Mouse (Mus musculus) brown adipose tissue, adult 24 weeks (tissue): ENCODE results near the gene Rarres2. TPM values are rescaled to one million over a fixed set of nuclear protein-coding genes. Genes with fewer than 3 reads are reported as not detected.
A peak's percentile ranks its signal among the peaks of the same experiment; 100 is the strongest.

Experiments
- H3K27ac ChIP-seq: fragments of 200-500 bp; replicated peaks from 2 replicates; pipeline ENCODE4 v1.5.1; 2012; ENCODE audit warnings: low read depth, mild to moderate bottlenecking, low read length
- H3K4me1 ChIP-seq: fragments of 200-500 bp; 2 replicates; pipeline ENCODE4 v1.6.1; 2012; ENCODE audit warnings: low read length, mixed read lengths; ENCODE audit not compliant: control insufficient read depth, insufficient read depth, insufficient read length
- H3K4me3 ChIP-seq: fragments of 200-500 bp; 2 replicates; pipeline ENCODE4 v1.5.1; 2012; ENCODE audit warnings: low read depth, mild to moderate bottlenecking, low read length, moderate library complexity; ENCODE audit not compliant: insufficient read depth
- polyA plus RNA-seq: library from polyadenylated mRNA; stranded (reverse); fragments of >200 nt; gene quantifications from 2 replicates; pipeline ENCODE4 v1.2.4, GENCODE M21; 2012; ENCODE audit not compliant: missing spikeins, insufficient read depth, insufficient read length

Rarres2 gene
- polyA plus RNA-seq, 1 experiment, result 260 TPM

- Histone ChIP-seq H3K4me1 (peaks cover 22% of the 10 kb centered on the region), H3K4me3 (no peak overlapping the region), H3K27ac (peak overlapping the region; percentile 25; the same call in 1 of the 2 replicates)
Observed at GRCm38 (mm10) chr6:48566312-48566711, 6.3 kb downstream of the Rarres2 start.

GRCm38 (mm10) chr6:48565693-48566310, 6.8 kb downstream of the Rarres2 start:
- Histone ChIP-seq H3K27ac (no peak overlapping the region), H3K4me1 (peaks cover 22% of the 10 kb centered on the region), H3K4me3 (no peak overlapping the region)

- H3K27ac ChIP-seq, result no peak overlapping the region
- peaks cover 4% of the 10 kb centered on the region; the same call in 1 of the 2 replicates for H3K4me1 ChIP-seq
- no peak overlapping the region for H3K4me3 ChIP-seq
Observed at GRCm38 (mm10) chr6:48555956-48556355, 16.6 kb downstream of the Rarres2 start.

GRCm38 (mm10) chr6:48555104-48555890, 17.3 kb downstream of the Rarres2 start:
- Histone ChIP-seq H3K4me1 (peaks cover 4% of the 10 kb centered on the region; the same call in 1 of the 2 replicates), H3K4me3 (peak overlapping the region; percentile 75), H3K27ac (peak overlapping the region; percentile 99)

- H3K4me1 ChIP-seq, result peaks cover 4% of the 10 kb centered on the region; the same call in 1 of the 2 replicates
- H3K4me3 ChIP-seq, result peak within 1 kb of the TSS; percentile 75
- peak within 1 kb of the TSS; percentile 99 for H3K27ac ChIP-seq
Observed at GRCm38 (mm10) chr6:48554280-48555103, 18.1 kb downstream of the Rarres2 start, which contains the start of gene Lrrc61. Gene Lrrc61, plus strand, starts transcription at chr6:48554796.

GRCm38 (mm10) chr6:48553819-48554218, 18.8 kb downstream of the Rarres2 start:
- peak overlapping the region; percentile 75; the same call in 1 of the 2 replicates for H3K4me3 ChIP-seq
- H3K27ac ChIP-seq, result peak overlapping the region; percentile 96
- peaks cover 4% of the 10 kb centered on the region; the same call in 1 of the 2 replicates for H3K4me1 ChIP-seq

GRCm38 (mm10) chr6:48552918-48553317, 19.7 kb downstream of the Rarres2 start:
- Histone ChIP-seq H3K4me1 (peaks cover 8% of the 10 kb centered on the region), H3K4me3 (no peak overlapping the region), H3K27ac (no peak overlapping the region)

- H3K27ac ChIP-seq, result peak overlapping the region; percentile 40
- peaks cover 5% of the 10 kb centered on the region for H3K4me1 ChIP-seq
- no peak overlapping the region for H3K4me3 ChIP-seq
Observed at GRCm38 (mm10) chr6:48548314-48548713, 24.3 kb downstream of the Rarres2 start.

- Histone ChIP-seq H3K4me1 (peaks cover 12% of the 10 kb centered on the region), H3K4me3 (no peak overlapping the region), H3K27ac (peak overlapping the region; percentile 49; the same call in 1 of the 2 replicates)
Observed at GRCm38 (mm10) chr6:48546858-48547257, 25.7 kb downstream of the Rarres2 start.

- H3K4me1 ChIP-seq, result peaks cover 14% of the 10 kb centered on the region
- H3K4me3 ChIP-seq, result no peak overlapping the region
- peak overlapping the region; percentile 49; the same call in 1 of the 2 replicates for H3K27ac ChIP-seq
Observed at GRCm38 (mm10) chr6:48546271-48546670, 26.3 kb downstream of the Rarres2 start.

- Histone ChIP-seq H3K4me3 (no peak overlapping the region), H3K4me1 (peaks cover 19% of the 10 kb centered on the region), H3K27ac (no peak overlapping the region)
Observed at GRCm38 (mm10) chr6:48545251-48545650, 27.3 kb downstream of the Rarres2 start.

- peaks cover 14% of the 10 kb centered on the region for H3K4me1 ChIP-seq
- peak overlapping the region; percentile 26; the same call in 1 of the 2 replicates for H3K27ac ChIP-seq
- no peak overlapping the region for H3K4me3 ChIP-seq
Observed at GRCm38 (mm10) chr6:48542631-48543030, 30.0 kb downstream of the Rarres2 start.

GRCm38 (mm10) chr6:48541560-48542450, 30.8 kb downstream of the Rarres2 start:
- no peak overlapping the region for H3K4me3 ChIP-seq
- peak overlapping the region; percentile 66 for H3K27ac ChIP-seq
- H3K4me1 ChIP-seq, result peaks cover 14% of the 10 kb centered on the region

- peak overlapping the region; percentile 66 for H3K27ac ChIP-seq
- peaks cover 14% of the 10 kb centered on the region for H3K4me1 ChIP-seq
- no peak overlapping the region for H3K4me3 ChIP-seq
Observed at GRCm38 (mm10) chr6:48540721-48541120, 31.9 kb downstream of the Rarres2 start.
